Mouse (Mus musculus): ENCODE data around the gene Mxra7. TPM values are rescaled to one million over a fixed set of nuclear protein-coding genes. Genes with fewer than 3 reads are reported as not detected.

The Mxra7 gene
- total RNA-seq, 2 experiments from 2014 or later, result 5.2 to 8.2 TPM

GRCm38 (mm10) chr11:116784221-116784620, 43.6 kb downstream of the Mxra7 start:
- no peak for DNase-seq (ENCODE audit: low spot score)

- no peak for DNase-seq (ENCODE audit: low spot score)
Measured at GRCm38 (mm10) chr11:116782737-116783145, 45.1 kb downstream of the Mxra7 start.

- no peak for DNase-seq (ENCODE audit: low spot score)
Measured at GRCm38 (mm10) chr11:116775407-116775806, 52.4 kb downstream of the Mxra7 start, which contains the start of gene St6galnac1. St6galnac1 (minus strand) TSS chr11:116775507.

- DNase-seq (ENCODE audit: low spot score), result no peak
Measured at GRCm38 (mm10) chr11:116773205-116773604, 54.6 kb downstream of the Mxra7 start.

GRCm38 (mm10) chr11:116769873-116770272, 58.0 kb downstream of the Mxra7 start:
- DNase-seq (ENCODE audit: low spot score), result no peak

GRCm38 (mm10) chr11:116764946-116765345, 62.9 kb downstream of the Mxra7 start:
- DNase-seq (ENCODE audit: low spot score), result no peak

GRCm38 (mm10) chr11:116764346-116764745, 63.5 kb downstream of the Mxra7 start:
- DNase-seq (ENCODE audit: low spot score), result no peak

- DNase-seq (ENCODE audit: low spot score), result no peak
Measured at GRCm38 (mm10) chr11:116755191-116755590, 72.7 kb downstream of the Mxra7 start.

GRCm38 (mm10) chr11:116753674-116754470, 74.0 kb downstream of the Mxra7 start:
- peak; percentile 29 for DNase-seq (ENCODE audit: low spot score)

Other genes starting within 250 kb of the Mxra7 start
- 10 to 100 TPM; 22.9 to 25.2 TPM for gene Ube2o, start 246.6 kb downstream of the Mxra7 start, total RNA-seq (2021)
- not detected for gene Aanat, start 241.6 kb downstream of the Mxra7 start, total RNA-seq (2021)
- 10 to 100 TPM; 11.2 to 11.9 TPM for gene Rhbdf2, start 201.0 kb downstream of the Mxra7 start, total RNA-seq (2021)
- under 1 TPM; 0.34 to 0.50 TPM for gene Prcd, start 174.5 kb downstream of the Mxra7 start, total RNA-seq (2021)
- 10 to 100 TPM; 10.5 to 15.0 TPM for gene Cygb, start 173.7 kb downstream of the Mxra7 start, total RNA-seq (2021)
- gene St6galnac1, start 52.5 kb downstream of the Mxra7 start, total RNA-seq (2021), result not detected
- 10 to 100 TPM; 40.1 to 41.4 TPM for gene Mettl23, start 15.2 kb upstream of the Mxra7 start, total RNA-seq (2021)
- 10 to 100 TPM; 18.4 to 28.1 TPM for gene Jmjd6, start 15.4 kb upstream of the Mxra7 start, total RNA-seq (2021)
- 10 to 100 TPM; 19.1 to 26.2 TPM for gene Mfsd11, start 24.4 kb upstream of the Mxra7 start, total RNA-seq (2021)
- 10 to 100 TPM; 68.0 to 72.0 TPM for gene Srsf2, start 25.0 kb upstream of the Mxra7 start, total RNA-seq (2021)
- gene Mgat5b, start 90.8 kb upstream of the Mxra7 start, total RNA-seq (2021), result not detected